Mouse (Mus musculus) lung, adult 2 months (tissue): ENCODE data around the gene Plekha6.

Experiments
- CTCF ChIP-seq: fragments of 200-500 bp; IDR thresholded peaks from 2 replicates; pipeline ENCODE4 v1.5.1; 2011; ENCODE audit warnings: mild to moderate bottlenecking, low read length, control low read depth; ENCODE audit not compliant: insufficient read depth
- POLR2A ChIP-seq: fragments of 200-500 bp; IDR thresholded peaks from 2 replicates; pipeline ENCODE4 v1.6.1; 2011; ENCODE audit warnings: low read depth, mild to moderate bottlenecking, control low read depth, low read length, borderline replicate concordance; ENCODE audit errors: extremely low read depth

- TF ChIP-seq CTCF (no peak), POLR2A (no peak)
These were observed 99.1 kb downstream of the Plekha6 start for GRCm38 (mm10) chr1:133263134-133263533.
